Mouse (Mus musculus) forebrain, embryonic 13.5 days (tissue): ENCODE results near the gene Gba. TPM values are rescaled to one million over a fixed set of nuclear protein-coding genes. Genes with fewer than 3 reads are reported as not detected.

Experiments used
- ATAC-seq: fragments of 200-750 bp; cut with Nextera tagmentation; 2 replicates; pipeline ENCODE4 v1.8.0; 2017
- H3K27ac ChIP-seq: fragments of 300-500 bp; sonication (generic); 2 replicates; pipeline ENCODE4 v1.5.1; 2015; ENCODE audit warnings: inconsistent platforms, mild to moderate bottlenecking, moderate library complexity
- H3K27me3 ChIP-seq: fragments of 300-500 bp; sonication (generic); 2 replicates; pipeline ENCODE4 v1.6.1; 2015; ENCODE audit warnings: mild to moderate bottlenecking, inconsistent platforms
- H3K36me3 ChIP-seq: fragments of 300-500 bp; sonication (generic); 2 replicates; pipeline ENCODE4 v1.6.1; 2015; ENCODE audit warnings: mild to moderate bottlenecking, inconsistent platforms; ENCODE audit not compliant: poor library complexity, severe bottlenecking
- H3K4me1 ChIP-seq: fragments of 300-500 bp; sonication (generic); 2 replicates; pipeline ENCODE4 v1.6.1; 2015; ENCODE audit warnings: inconsistent platforms
- H3K4me2 ChIP-seq: fragments of 300-500 bp; sonication (generic); 2 replicates; pipeline ENCODE4 v1.6.1; 2015; ENCODE audit warnings: inconsistent platforms, mild to moderate bottlenecking, moderate library complexity
- H3K4me3 ChIP-seq: fragments of 300-500 bp; sonication (generic); 2 replicates; pipeline ENCODE4 v1.5.1; 2015; ENCODE audit warnings: mild to moderate bottlenecking, inconsistent platforms
- H3K9ac ChIP-seq: fragments of 300-500 bp; sonication (generic); 2 replicates; pipeline ENCODE4 v1.6.1; 2015; ENCODE audit warnings: mild to moderate bottlenecking, inconsistent platforms
- H3K9me3 ChIP-seq: fragments of 300-500 bp; sonication (generic); replicated peaks from 2 replicates; pipeline ENCODE4 v1.6.1; 2016; ENCODE audit warnings: inconsistent platforms
- WGBS: fragments of 180-500 bp; shearing (Covaris S2); methylation state at CpG from one replicate; pipeline ENCODE4 v1.1.7; 2015; 5-methylcytosine and 5-hydroxymethylcytosine counted together
- polyA plus RNA-seq: library from polyadenylated mRNA; unstranded; fragments of >200 nt; fragmentation: Nextera tagmentation; extraction: Ambion mirVana; gene quantifications from 2 replicates; pipeline ENCODE4 v1.2.1, GENCODE M21; 2015

Gba gene
- polyA plus RNA-seq, 1 experiment from 2014 or later: 34.6 TPM

GRCm38 (mm10) chr3:89233562-89234110 lies 30.9 kb downstream of the Gba start:
- no peak for ATAC-seq

DNA sequence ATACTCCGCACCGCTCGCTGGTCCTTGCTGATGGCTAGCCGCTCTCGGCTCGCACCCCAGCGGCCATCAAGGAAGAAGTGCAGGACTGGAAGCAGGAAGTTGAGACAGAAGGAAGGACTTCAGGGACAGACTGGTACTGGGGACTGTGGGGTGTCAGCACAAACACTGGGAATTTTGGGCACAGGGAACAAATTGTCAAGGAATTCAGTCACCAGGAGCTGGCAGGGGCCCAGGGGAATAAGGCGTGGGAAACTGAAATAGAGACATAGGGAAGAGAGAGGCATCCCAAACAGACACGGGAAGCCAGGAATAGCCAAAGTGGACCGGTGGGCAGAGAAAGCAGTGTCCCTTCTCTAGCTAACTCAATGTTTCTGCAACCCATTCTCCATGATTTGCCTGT lies 33.8 kb downstream of the Gba start:
- Histone ChIP-seq H3K36me3 (peaks cover 86% of the 10 kb centered on the region), H3K4me2 (no peak overlapping the region), H3K9me3 (no peaks in the 10 kb centered on the region), H3K4me3 (no peak overlapping the region), H3K9ac (no peak overlapping the region), H3K27ac (no peak overlapping the region), H3K4me1 (0 out of 2 replicates have a peak, but pooled peaks cover 4% of the 10 kb centered on the region), H3K27me3 (no peaks in the 10 kb centered on the region)
- no peak for ATAC-seq
- WGBS: 92% methylated on average over 10 of the region's 10 CpGs

More at GRCm38 (mm10) chr3:89233562-89234110, 30.9 kb downstream of the Gba start:
- H3K27me3 ChIP-seq: no peaks in the 10 kb centered on the region
- H3K9me3 ChIP-seq: no peaks in the 10 kb centered on the region
- 88% methylated on average over 14 of the region's 14 CpGs for WGBS
- H3K36me3 ChIP-seq: peaks cover 58% of the 10 kb centered on the region
- peaks cover 12% of the 10 kb centered on the region for H3K4me1 ChIP-seq
- H3K9ac ChIP-seq: no peak overlapping the region
- H3K27ac ChIP-seq: no peak overlapping the region
- no peak overlapping the region for H3K4me3 ChIP-seq
- H3K4me2 ChIP-seq: no peak overlapping the region

GRCm38 (mm10) chr3:89237682-89238081 lies 35.0 kb downstream of the Gba start:
- Histone ChIP-seq H3K9me3 (no peaks in the 10 kb centered on the region), H3K4me2 (no peak overlapping the region), H3K4me1 (peaks cover 9% of the 10 kb centered on the region), H3K36me3 (peaks cover 96% of the 10 kb centered on the region), H3K9ac (no peak overlapping the region), H3K27me3 (no peaks in the 10 kb centered on the region), H3K27ac (no peak overlapping the region), H3K4me3 (no peak overlapping the region)
- ATAC-seq: no peak
- WGBS: 93% methylated on average over 21 of the region's 21 CpGs

DNA sequence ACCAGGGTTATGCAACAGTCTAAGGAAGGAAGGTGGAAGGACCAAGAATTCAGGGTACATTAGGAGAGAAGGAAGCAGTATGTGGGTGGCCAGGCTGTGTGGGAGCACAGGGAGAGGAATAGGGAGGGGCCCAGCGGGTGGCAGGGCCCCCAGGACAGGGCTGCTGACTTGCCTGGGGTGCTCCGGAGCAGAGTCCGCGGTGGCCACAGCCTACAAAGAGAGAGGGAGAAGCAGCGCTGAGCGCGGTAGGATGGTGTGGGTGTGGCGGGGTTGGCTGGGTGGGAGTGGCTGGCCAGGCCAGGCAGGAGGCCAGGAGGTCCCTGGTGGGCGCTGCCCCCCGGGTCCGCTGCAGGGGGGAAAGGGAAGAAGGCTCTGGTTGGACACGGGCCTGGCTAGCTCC lies 35.8 kb downstream of the Gba start:
- H3K36me3 ChIP-seq: peaks cover 91% of the 10 kb centered on the region
- H3K27me3 ChIP-seq: no peaks in the 10 kb centered on the region
- H3K4me2 ChIP-seq: no peak overlapping the region
- peaks cover 17% of the 10 kb centered on the region for H3K4me1 ChIP-seq
- 85% methylated on average over 11 of the region's 12 CpGs for WGBS
- no peak overlapping the region for H3K27ac ChIP-seq
- no peak overlapping the region for H3K9ac ChIP-seq
- H3K9me3 ChIP-seq: no peaks in the 10 kb centered on the region
- ATAC-seq: no peak
- no peak overlapping the region for H3K4me3 ChIP-seq

GRCm38 (mm10) chr3:89242331-89242895 lies 39.7 kb downstream of the Gba start:
- peaks cover 46% of the 10 kb centered on the region for H3K4me1 ChIP-seq
- ATAC-seq: no peak
- H3K36me3 ChIP-seq: peaks cover 53% of the 10 kb centered on the region
- H3K4me3 ChIP-seq: no peak overlapping the region
- no peaks in the 10 kb centered on the region for H3K27me3 ChIP-seq
- no peaks in the 10 kb centered on the region for H3K9me3 ChIP-seq
- H3K4me2 ChIP-seq: no peak overlapping the region
- 72% methylated on average over 9 of the region's 9 CpGs for WGBS
- no peak overlapping the region for H3K27ac ChIP-seq
- H3K9ac ChIP-seq: 0 out of 2 replicates have a peak overlapping the region, but pooled peaks have one; percentile 21

DNA sequence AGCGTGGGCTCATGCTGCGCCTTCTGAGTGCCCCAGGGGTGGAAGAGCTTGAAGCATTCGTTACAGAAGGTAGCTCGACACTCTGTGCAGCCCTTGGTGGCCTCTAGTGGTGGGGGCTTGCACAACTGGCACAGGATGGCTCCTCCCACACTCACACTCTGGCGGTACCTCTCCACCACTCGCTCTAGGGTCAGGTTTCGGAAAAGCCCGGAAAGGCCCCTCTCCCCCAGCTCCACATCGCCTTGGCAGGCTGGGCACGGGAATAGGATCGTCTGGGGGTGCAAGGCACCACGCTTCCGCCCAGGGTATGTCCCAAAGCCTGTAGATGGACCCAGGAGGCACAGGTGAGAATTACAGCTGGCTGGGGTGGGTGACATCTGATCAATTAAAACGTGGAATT lies 40.9 kb downstream of the Gba start:
- no peaks in the 10 kb centered on the region for H3K27me3 ChIP-seq
- peaks cover 52% of the 10 kb centered on the region for H3K4me1 ChIP-seq
- peak overlapping the region; percentile 75 for H3K9ac ChIP-seq
- H3K27ac ChIP-seq: peak overlapping the region; percentile 94
- 11% methylated on average over 14 of the region's 14 CpGs for WGBS
- H3K36me3 ChIP-seq: peaks cover 48% of the 10 kb centered on the region
- peak overlapping the region; percentile 97 for H3K4me2 ChIP-seq
- no peaks in the 10 kb centered on the region for H3K9me3 ChIP-seq
- H3K4me3 ChIP-seq: peak overlapping the region; percentile 74
- no peak for ATAC-seq

GRCm38 (mm10) chr3:89244158-89244981 lies 41.6 kb downstream of the Gba start:
- peak; percentile 28 for ATAC-seq
- Histone ChIP-seq H3K4me1 (peaks cover 52% of the 10 kb centered on the region), H3K4me2 (peak overlapping the region; percentile 97), H3K36me3 (peaks cover 47% of the 10 kb centered on the region), H3K4me3 (peak overlapping the region; percentile 74), H3K27me3 (no peaks in the 10 kb centered on the region), H3K9ac (peak overlapping the region; percentile 75), H3K27ac (peak overlapping the region; percentile 94), H3K9me3 (no peaks in the 10 kb centered on the region)
- WGBS: 12% methylated on average over 25 of the region's 25 CpGs

GRCm38 (mm10) chr3:89244982-89245687 lies 42.4 kb downstream of the Gba start:
- peak; percentile 66 for ATAC-seq
- Histone ChIP-seq H3K27me3 (no peaks in the 10 kb centered on the region), H3K4me2 (peak overlapping the region; percentile 97), H3K27ac (peak overlapping the region; percentile 94), H3K4me3 (peak overlapping the region; percentile 74), H3K9ac (peak overlapping the region; percentile 75), H3K4me1 (peaks cover 52% of the 10 kb centered on the region), H3K9me3 (no peaks in the 10 kb centered on the region), H3K36me3 (peaks cover 45% of the 10 kb centered on the region)
- under 1% methylated on average over 18 of the region's 26 CpGs for WGBS

DNA sequence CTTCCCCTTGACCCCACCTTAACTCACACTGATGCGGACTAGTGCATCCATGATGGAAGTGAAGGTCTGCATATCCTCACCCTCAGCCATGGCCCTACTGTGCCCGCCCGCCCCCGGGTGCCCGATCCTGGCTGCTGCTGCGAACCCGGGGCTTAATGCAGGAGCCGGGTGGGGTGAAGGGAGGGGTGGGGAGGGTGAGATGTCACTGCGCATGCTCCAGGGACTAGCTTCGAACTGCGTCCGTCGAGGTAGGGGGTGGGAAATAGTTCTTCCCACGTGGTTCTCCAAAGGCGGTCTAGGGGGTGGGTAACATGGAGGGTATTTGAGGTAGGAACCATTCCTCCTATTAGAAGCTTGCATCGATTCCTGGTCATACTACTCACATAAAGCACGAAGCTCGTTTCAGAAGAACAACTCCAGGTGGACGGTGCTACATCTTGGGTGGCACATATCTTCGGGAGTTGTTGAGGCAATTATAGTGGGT lies 43.0 kb downstream of the Gba start, which contains the start of gene Krtcap2:
Gene Krtcap2 (plus strand): TSS at position 279 of the 484 bp plus-strand sequence.
- Histone ChIP-seq H3K4me3 (peak within 1 kb of the TSS; percentile 74), H3K27ac (peak within 1 kb of the TSS; percentile 94), H3K4me1 (peaks cover 53% of the 10 kb centered on the region), H3K9me3 (no peaks in the 10 kb centered on the region), H3K9ac (peak within 1 kb of the TSS; percentile 86), H3K27me3 (no peaks in the 10 kb centered on the region), H3K4me2 (peak within 1 kb of the TSS; percentile 97), H3K36me3 (peaks cover 39% of the 10 kb centered on the region)
- peak; percentile 65 for ATAC-seq
- 3% methylated on average over 20 of the region's 20 CpGs for WGBS

DNA sequence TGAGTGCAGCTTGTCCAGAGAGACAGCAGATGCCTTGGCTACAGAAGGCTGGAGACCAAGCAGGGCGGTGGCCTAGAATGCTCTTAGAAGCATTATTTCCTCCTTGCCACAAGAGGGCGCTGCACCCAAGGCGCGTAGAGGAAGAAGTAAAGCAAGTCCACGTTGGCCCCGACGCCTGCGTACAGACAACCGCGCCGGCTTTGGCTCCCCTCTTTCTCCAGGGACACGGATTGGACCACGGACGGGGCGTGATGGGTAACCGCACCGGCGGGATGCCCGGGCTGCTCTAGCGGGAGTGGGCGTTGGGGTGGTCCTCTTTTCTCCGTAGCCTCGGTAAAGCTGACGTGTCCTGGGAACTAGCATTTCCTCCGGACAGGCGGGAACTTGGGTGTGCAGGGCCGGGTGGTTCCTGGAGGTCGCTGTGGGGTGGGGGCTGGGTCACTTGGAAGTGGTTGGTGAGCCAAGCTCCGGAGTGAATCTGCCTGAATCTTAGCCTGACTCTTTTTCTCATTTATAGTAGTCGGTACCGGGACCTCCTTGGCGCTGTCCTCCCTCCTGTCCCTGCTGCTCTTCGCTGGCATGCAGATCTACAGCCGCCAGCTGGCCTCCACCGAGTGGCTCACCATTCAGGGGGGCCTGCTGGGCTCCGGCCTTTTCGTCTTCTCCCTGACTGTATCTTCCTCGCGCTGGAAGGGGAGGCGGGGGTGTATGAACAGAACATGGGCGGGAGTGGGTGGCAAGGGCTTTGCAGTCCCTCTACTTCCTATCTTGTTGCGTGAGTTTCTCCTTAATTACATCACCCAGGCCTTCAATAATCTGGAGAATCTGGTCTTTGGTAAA lies 43.8 kb downstream of the Gba start, which contains the start of gene Trim46:
Gene Trim46 (minus strand): TSS at position 49 of the 840 bp plus-strand sequence.
- Histone ChIP-seq H3K36me3 (peaks cover 32% of the 10 kb centered on the region), H3K4me3 (peak within 1 kb of the TSS; percentile 74), H3K4me1 (peaks cover 61% of the 10 kb centered on the region), H3K27ac (peak within 1 kb of the TSS; percentile 94), H3K27me3 (peaks cover 6% of the 10 kb centered on the region; the same call in 1 of the 2 replicates), H3K9ac (peak within 1 kb of the TSS; percentile 86), H3K4me2 (peak within 1 kb of the TSS; percentile 97), H3K9me3 (no peaks in the 10 kb centered on the region)
- peak; percentile 68 for ATAC-seq
- under 1% methylated on average over 42 of the region's 42 CpGs for WGBS

GRCm38 (mm10) chr3:89247466-89247865 lies 44.7 kb downstream of the Gba start:
- Histone ChIP-seq H3K27me3 (peaks cover 10% of the 10 kb centered on the region; the same call in 1 of the 2 replicates), H3K4me3 (peak overlapping the region; percentile 74), H3K9me3 (no peaks in the 10 kb centered on the region), H3K4me1 (peaks cover 56% of the 10 kb centered on the region), H3K27ac (no peak overlapping the region; the same call in 1 of the 2 replicates), H3K9ac (peak overlapping the region; percentile 86; the same call in 1 of the 2 replicates), H3K36me3 (peaks cover 22% of the 10 kb centered on the region), H3K4me2 (peak overlapping the region; percentile 97)
- WGBS: 83% methylated on average over 4 of the region's 4 CpGs
- ATAC-seq: no peak
